ENCODE assay signal across 9 mouse cellular contexts in the genomic region with DNA sequence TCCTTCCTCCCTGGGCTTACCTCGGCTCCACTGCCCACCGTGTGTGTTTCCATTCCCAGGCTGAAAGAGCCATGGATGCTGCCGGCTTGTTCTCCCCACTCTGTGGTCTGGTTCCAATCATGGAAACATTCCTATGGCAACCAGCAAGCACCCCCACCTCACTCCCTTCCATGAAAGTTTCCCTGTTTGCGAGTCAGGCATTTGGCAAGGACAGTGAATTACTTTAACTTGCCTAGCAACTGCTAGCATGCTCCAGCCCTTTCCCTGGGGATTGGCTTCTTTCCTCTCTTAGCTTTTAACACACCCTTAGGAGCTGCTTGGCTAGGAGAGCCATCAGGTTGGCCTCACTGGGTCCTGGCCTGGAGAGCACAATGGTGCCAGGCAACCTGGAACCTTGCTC.
DNase-seq lines count a peak whose midpoint lies in the region; ATAC-seq and TF ChIP-seq lines count a peak whose summit lies in the region.
"Had no signal": no experiment of that assay in that cellular context is flagged by ENCODE, and none has a peak within 500 bp of the region (broad histone marks: within the 10 kb centered on the region; RNA-seq: fewer than 3 reads in every experiment).

No protein-coding gene starts in this region.

- H3K9ac ChIP-seq in heart, embryonic 16.5 days (ENCODE audit: low read length) = no peak overlapping the region

- H3K27me3 ChIP-seq in heart, embryonic 16.5 days (ENCODE audit: control insufficient read depth, insufficient read depth, low read length) = no peaks in the 10 kb centered on the region
- no peaks in the 10 kb centered on the region for H3K27me3 ChIP-seq in cerebellum, adult 2 months (ENCODE audit: control insufficient read depth, insufficient read depth, low read length)

- TF ChIP-seq CTCF in cerebellum, adult 2 months (IDR thresholded peaks at IDR 0.05; ENCODE audit: borderline replicate concordance, insufficient read depth, low read depth, low read length) = no peak

- no peak overlapping the region for H3K4me2 ChIP-seq in heart, embryonic 16.5 days (ENCODE audit: low read depth, low read length)

- DNase-seq in cerebellum, postnatal 10 days = peak; percentile 17
- DNase-seq in MN1 (ENCODE audit: low spot score) = peak; percentile 57
- peak; percentile 51 to 85 for DNase-seq in left cerebral cortex, postnatal 25 days (ENCODE audit: low spot score in 2 of 2)
- no peak for DNase-seq in lung, postnatal 36 days
- DNase-seq in urinary bladder, postnatal 4 days (ENCODE audit: low spot score in 2 of 2) = no peak
- no peak for DNase-seq in cerebellum, adult 2 months

- 0 out of 2 replicates have a peak overlapping the region, but pooled peaks have one; percentile 7 for H3K27ac ChIP-seq in heart, embryonic 16.5 days (ENCODE audit: low read length)
- no peak overlapping the region for H3K27ac ChIP-seq in cerebellum, adult 2 months (ENCODE audit: insufficient read depth, low read length)

- intact Hi-C loops in left cerebral cortex, postnatal 25 days (cut with DNase I) = loop anchor here (5.0 kb wide), 1 partner anchor 65 kb away; no protein-coding TSS in a partner anchor

- peaks cover 32% of the 10 kb centered on the region for H3K4me1 ChIP-seq in heart, embryonic 16.5 days (ENCODE audit: control insufficient read depth, insufficient read depth, low read length)
- peaks cover 12% of the 10 kb centered on the region for H3K4me1 ChIP-seq in cerebellum, adult 2 months (ENCODE audit: control insufficient read depth, insufficient read depth, low read length)

- no peak for ATAC-seq in cerebellum, adult (ENCODE audit: insufficient number of reproducible peaks, low FRiP score, low TSS enrichment)
- no peak for ATAC-seq in heart, embryonic 16.5 days (replicated peaks; ENCODE audit: extremely low read depth, insufficient read depth, low FRiP score)

- H3K9me3 ChIP-seq in heart, embryonic 16.5 days (replicated peaks; ENCODE audit: control insufficient read depth, low read length) = 0 out of 2 replicates have a peak, but pooled peaks cover 3% of the 10 kb centered on the region

- H3K36me3 ChIP-seq in heart, embryonic 16.5 days (ENCODE audit: control insufficient read depth, insufficient read depth) = no peaks in the 10 kb centered on the region

- H3K4me3 ChIP-seq in heart, embryonic 16.5 days (ENCODE audit: low read length) = no peak overlapping the region
- no peak overlapping the region for H3K4me3 ChIP-seq in cerebellum, adult 2 months (replicated peaks; ENCODE audit: insufficient read depth, low read depth, low read length)
- H3K4me3 ChIP-seq: erythroblast, embryonic 14.5 days had no signal

- no peak for TF ChIP-seq POLR2A in cerebellum, adult 2 months (IDR thresholded peaks at IDR 0.05; ENCODE audit: borderline replicate concordance, insufficient read depth, low read length)

- 42% methylated on average over 4 of the region's 4 CpGs for WGBS in heart, embryonic 16.5 days
- WGBS in cerebellum, adult 2 months = 48% methylated on average over 4 of the region's 4 CpGs

Comparison
In these comparisons a context has a peak if more than half of its experiments do, and no peak if none do; other contexts are left out.
1. DNase-seq: peak in cerebellum, postnatal 10 days (2 of 2), MN1 (single experiment) and left cerebral cortex, postnatal 25 days (2 of 2); none in lung, postnatal 36 days (single experiment), urinary bladder, postnatal 4 days (0 of 2) and cerebellum, adult 2 months (0 of 2).